Mouse (Mus musculus): Measurements from ENCODE around the gene Rbms2.
"Not testable (repeated sequence)": the region's sequence is repeated elsewhere in the genome, so short reads cannot be mapped to it uniquely, and the experiment has no call there.

Gene Rbms2

GRCm38 (mm10) chr10:128192030-128192766 lies 12.1 kb upstream of the Rbms2 start:
- not testable (repeated sequence) for DNase-seq

GRCm38 (mm10) chr10:128191472-128191871 lies 11.4 kb upstream of the Rbms2 start:
- no peak for DNase-seq

- DNase-seq: peak; percentile 78 to 85
These were observed 8.3 kb upstream of the Rbms2 start for GRCm38 (mm10) chr10:128188242-128188877.

GRCm38 (mm10) chr10:128187181-128187605 lies 7.1 kb upstream of the Rbms2 start:
- DNase-seq: no peak

- DNase-seq: peak; percentile 81 to 84
These were observed 5.9 kb upstream of the Rbms2 start for GRCm38 (mm10) chr10:128185959-128186358.

GRCm38 (mm10) chr10:128185277-128185940 lies 5.3 kb upstream of the Rbms2 start:
- no peak for DNase-seq

GRCm38 (mm10) chr10:128184296-128184695 lies 4.2 kb upstream of the Rbms2 start:
- no peak for DNase-seq

GRCm38 (mm10) chr10:128177316-128177715 lies 2.8 kb downstream of the Rbms2 start:
- no peak for DNase-seq

GRCm38 (mm10) chr10:128175996-128176755 lies 3.9 kb downstream of the Rbms2 start:
- DNase-seq: peak; percentile 67 to 73

GRCm38 (mm10) chr10:128175302-128175701 lies 4.8 kb downstream of the Rbms2 start:
- DNase-seq: no peak

- DNase-seq: not testable (repeated sequence)
These were observed 8.7 kb downstream of the Rbms2 start for GRCm38 (mm10) chr10:128171348-128171747.

- no peak for DNase-seq
These were observed 13.0 kb downstream of the Rbms2 start for GRCm38 (mm10) chr10:128167091-128167490.

GRCm38 (mm10) chr10:128165726-128166125 lies 14.4 kb downstream of the Rbms2 start:
- DNase-seq: not testable (repeated sequence)

- DNase-seq: no peak
These were observed 26.1 kb downstream of the Rbms2 start for GRCm38 (mm10) chr10:128153978-128154377.

GRCm38 (mm10) chr10:128150941-128151340 lies 29.2 kb downstream of the Rbms2 start:
- DNase-seq: no peak

GRCm38 (mm10) chr10:128149592-128149991 lies 30.5 kb downstream of the Rbms2 start:
- DNase-seq: no peak

GRCm38 (mm10) chr10:128148789-128149365 lies 31.2 kb downstream of the Rbms2 start:
- no peak for DNase-seq

GRCm38 (mm10) chr10:128144961-128145360 lies 35.1 kb downstream of the Rbms2 start:
- no peak for DNase-seq

GRCm38 (mm10) chr10:128143659-128144058 lies 36.4 kb downstream of the Rbms2 start:
- no peak for DNase-seq

- DNase-seq: no peak
These were observed 37.9 kb downstream of the Rbms2 start for GRCm38 (mm10) chr10:128142165-128142564.

- peak; percentile 27 to 65 for DNase-seq
These were observed 39.7 kb downstream of the Rbms2 start for GRCm38 (mm10) chr10:128140236-128140952.

GRCm38 (mm10) chr10:128135374-128135773 lies 44.7 kb downstream of the Rbms2 start:
- no peak for DNase-seq

Measured in cerebellum, postnatal 36 days (tissue).